Mouse (Mus musculus) common myeloid progenitor, adult 5-6 weeks (primary cell): ENCODE measurements at regions not wholly inside any gene's neighbourhood (a gene's known extent, or its start where the extent isn't known, plus 50 kb on each side); places are given as distances from the start of the nearest gene placed in this dataset.
"Not testable (repeated sequence)": the region's sequence is repeated elsewhere in the genome, so short reads cannot be mapped to it uniquely, and the experiment has no call there.

Experiments used
- ATAC-seq: replicated peaks from 2 replicates; pipeline ENCODE4 v1.8.0; 2016; ENCODE audit warnings: low read depth, mild to moderate bottlenecking, moderate TSS enrichment, inconsistent platforms; ENCODE audit not compliant: poor library complexity, severe bottlenecking

GRCm38 (mm10) chr5:4248422-4248821 lies 56.3 kb downstream of the Mterf1b start:
- no peak for ATAC-seq

- ATAC-seq = not testable (repeated sequence)
These were observed 62.1 kb downstream of the Mterf1b start for GRCm38 (mm10) chr5:4254280-4254679.

GRCm38 (mm10) chr5:4257048-4257750 lies 65.0 kb downstream of the Mterf1b start:
- ATAC-seq = no peak

- ATAC-seq = no peak
These were observed 67.1 kb downstream of the Mterf1b start for GRCm38 (mm10) chr5:4259260-4259659.

- ATAC-seq = 0 out of 2 replicates have a peak, but pooled peaks have one; percentile 50
These were observed 70.5 kb downstream of the Mterf1b start for GRCm38 (mm10) chr5:4262666-4263065.

GRCm38 (mm10) chr5:4263560-4264160 lies 71.5 kb downstream of the Mterf1b start:
- 0 out of 2 replicates have a peak, but pooled peaks have one; percentile 25 for ATAC-seq

- no peak for ATAC-seq
These were observed 75.5 kb downstream of the Mterf1b start for GRCm38 (mm10) chr5:4267717-4268116.

- ATAC-seq = no peak
These were observed 80.8 kb downstream of the Mterf1b start for GRCm38 (mm10) chr5:4273001-4273400.

GRCm38 (mm10) chr5:4303616-4304015 lies 111.4 kb downstream of the Mterf1b start:
- ATAC-seq = no peak

GRCm38 (mm10) chr5:4304201-4304600 lies 112.0 kb downstream of the Mterf1b start:
- ATAC-seq = no peak

- no peak for ATAC-seq
These were observed 116.3 kb downstream of the Mterf1b start for GRCm38 (mm10) chr5:4308514-4308913.

- ATAC-seq = no peak
These were observed 119.0 kb downstream of the Mterf1b start for GRCm38 (mm10) chr5:4311169-4311568.

GRCm38 (mm10) chr5:4311599-4311998 lies 119.4 kb downstream of the Mterf1b start:
- ATAC-seq = no peak

GRCm38 (mm10) chr5:4312675-4313074 lies 120.5 kb downstream of the Mterf1b start:
- no peak for ATAC-seq

- no peak for ATAC-seq
These were observed 130.6 kb downstream of the Mterf1b start for GRCm38 (mm10) chr5:4322634-4323386.

GRCm38 (mm10) chr5:4323387-4323704 lies 131.2 kb downstream of the Mterf1b start:
- no peak for ATAC-seq

- ATAC-seq = no peak
These were observed 133.6 kb downstream of the Mterf1b start for GRCm38 (mm10) chr5:4325813-4326212.

GRCm38 (mm10) chr5:4326309-4327014 lies 134.3 kb downstream of the Mterf1b start:
- ATAC-seq = no peak

GRCm38 (mm10) chr5:4335683-4336082 lies 143.5 kb downstream of the Mterf1b start:
- ATAC-seq = no peak

- no peak for ATAC-seq
These were observed 149.8 kb downstream of the Mterf1b start for GRCm38 (mm10) chr5:4341956-4342355.

- ATAC-seq = peak; percentile 95
These were observed 152.3 kb downstream of the Mterf1b start for GRCm38 (mm10) chr5:4344458-4344857.
